Mouse (Mus musculus) adrenal gland, adult 18-20 months (tissue): ENCODE results near the gene Olfr531. TPM values are rescaled to one million over a fixed set of nuclear protein-coding genes. Genes with fewer than 3 reads are reported as not detected.

Experiments used
- DNase-seq, 2 experiments: peaks; one replicate each; pipeline ENCODE4 v3.0.0; 2021 to 2022; ENCODE audit warnings: low spot score in 2 of 2
- long read RNA-seq, 2 experiments: library from polyadenylated mRNA; stranded (forward); transcript quantifications; one replicate each; pipeline ENCODE4 v2.0.0; 2021
- total RNA-seq, 2 experiments: library from RNA; stranded (reverse); gene quantifications; 1 replicate in 1 of 2; 2 replicates in 1 of 2; pipeline ENCODE4 v1.2.3; 2021

Olfr531 gene
- total RNA-seq, result not detected
- long read RNA-seq, experiment 1, result 0 reads
- long read RNA-seq, experiment 2, result 0 reads

DNA sequence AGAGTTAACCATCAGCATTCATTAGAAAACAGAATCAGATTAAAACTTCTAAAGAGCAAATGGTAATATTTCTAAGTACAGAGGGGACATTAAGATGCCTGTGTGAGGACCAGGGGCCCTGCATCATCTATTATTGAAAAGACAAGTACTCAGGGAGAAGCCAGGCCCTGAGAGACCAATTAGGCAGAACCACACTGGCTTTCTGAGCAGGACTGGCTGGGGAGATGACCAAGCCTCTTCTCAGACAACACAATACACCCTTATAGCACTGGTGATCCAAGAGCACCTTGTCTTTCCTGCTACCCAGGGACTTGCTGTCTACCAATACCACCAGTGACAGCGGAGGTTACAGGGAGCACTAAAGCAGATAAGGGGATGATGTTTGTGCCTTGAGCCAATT is at the start of gene Olfr531:
Olfr531 (minus strand) TSS at position 101 of the 400 bp plus-strand sequence.
- no peak for DNase-seq

- no peak for DNase-seq
Measured at GRCm38 (mm10) chr7:140443141-140443540, 40.4 kb upstream of the Olfr531 start.

- no peak for DNase-seq
Measured at GRCm38 (mm10) chr7:140421539-140421938, 18.8 kb upstream of the Olfr531 start, which contains the start of gene Olfr532. Gene Olfr532 (minus strand): TSS chr7:140421639.

DNA sequence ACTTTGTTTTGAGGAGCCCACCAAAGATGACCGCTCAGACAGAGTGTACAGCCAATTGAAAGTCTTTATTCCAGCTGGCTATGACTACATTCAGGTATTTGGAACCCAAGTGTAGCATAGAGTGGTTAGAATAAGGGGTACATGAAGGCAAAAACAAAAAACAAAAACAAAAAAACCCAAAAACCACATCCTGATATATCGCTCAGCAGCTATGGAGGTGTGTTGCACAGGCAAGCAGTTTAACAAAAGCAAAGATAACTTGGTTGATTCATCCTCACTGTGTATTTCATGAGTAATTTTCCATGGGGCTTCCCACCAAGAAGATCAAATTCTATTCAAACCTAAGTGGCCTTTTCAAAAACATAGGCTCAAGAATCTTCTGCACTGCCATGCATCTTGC is 25.8 kb downstream of the Olfr531 start:
- DNase-seq, result no peak

DNA sequence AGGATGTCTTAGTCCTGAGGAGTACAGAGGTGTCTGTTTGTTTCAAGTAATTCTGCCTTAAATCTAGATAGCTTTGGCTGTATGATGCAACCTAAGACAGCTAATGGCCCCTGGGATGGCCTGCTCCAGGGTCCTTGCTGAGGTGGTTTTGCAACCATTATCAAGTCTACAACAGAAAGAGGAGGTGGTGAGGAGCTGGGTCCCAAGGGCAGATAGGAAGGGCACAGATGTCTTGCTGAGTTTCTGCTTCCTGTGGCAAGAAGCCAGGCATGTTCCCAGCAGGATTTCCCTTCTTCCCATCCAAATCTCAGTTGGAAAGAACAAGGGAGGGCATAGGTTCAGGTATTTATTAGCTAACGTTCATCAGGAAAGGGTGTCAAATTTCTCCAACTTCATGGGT is 26.5 kb downstream of the Olfr531 start, which contains the start of gene Olfr530:
Olfr530 (minus strand) TSS at position 101 of the 400 bp plus-strand sequence.
- no peak for DNase-seq

DNA sequence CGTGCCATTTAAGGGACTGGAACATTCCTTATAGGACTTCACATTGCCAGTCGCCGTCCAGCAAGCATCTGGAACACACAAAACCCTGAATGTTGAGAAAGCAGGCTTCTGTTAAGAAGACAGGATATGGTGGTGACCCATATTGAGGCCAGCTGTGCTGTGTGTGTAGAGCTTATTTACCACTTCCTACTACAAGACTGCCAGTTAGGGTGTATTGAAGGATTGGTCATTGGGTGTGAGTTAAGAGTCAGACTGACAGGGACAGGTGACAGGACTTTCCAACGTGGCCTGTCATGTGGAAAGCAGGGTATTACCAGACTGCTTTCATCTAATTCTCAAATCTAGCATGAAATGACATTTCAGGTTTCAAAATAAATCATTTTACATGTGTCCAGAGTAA is 28.4 kb downstream of the Olfr531 start:
- DNase-seq, result no peak

- no peak for DNase-seq
Measured at GRCm38 (mm10) chr7:140361571-140361970, 41.1 kb downstream of the Olfr531 start, which contains the start of gene Olfr60. Gene Olfr60 (minus strand): TSS chr7:140361671.

Other genes starting within 250 kb of the Olfr531 start
- under 1 TPM; 0.58 to 0.80 TPM for gene Sprn, start 248.0 kb downstream of the Olfr531 start, total RNA-seq
- gene Olfr522, start 238.2 kb downstream of the Olfr531 start, total RNA-seq, result not detected
- gene Olfr523, start 229.7 kb downstream of the Olfr531 start, total RNA-seq, result not detected
- not detected for gene Olfr524, start 197.0 kb downstream of the Olfr531 start, total RNA-seq
- not detected for gene Cd163l1, start 184.7 kb downstream of the Olfr531 start, total RNA-seq
- gene 5830411N06Rik, start 155.6 kb downstream of the Olfr531 start, total RNA-seq, result not detected
- gene Olfr525, start 82.1 kb downstream of the Olfr531 start, total RNA-seq, result not detected
- gene Olfr527, start 68.9 kb downstream of the Olfr531 start, total RNA-seq, result not detected
- not detected for gene Olfr60, start 41.2 kb downstream of the Olfr531 start, total RNA-seq
- not detected for gene Olfr530, start 26.6 kb downstream of the Olfr531 start, total RNA-seq
- gene Olfr532, start 18.7 kb upstream of the Olfr531 start, total RNA-seq, result not detected
- not detected for gene Olfr533, start 60.5 kb upstream of the Olfr531 start, total RNA-seq
- gene Olfr535, start 81.3 kb upstream of the Olfr531 start, total RNA-seq, result not detected
- gene Olfr536, start 104.5 kb upstream of the Olfr531 start, total RNA-seq, result not detected
- gene Olfr538, start 165.0 kb upstream of the Olfr531 start, total RNA-seq, result not detected
- gene Olfr46, start 198.4 kb upstream of the Olfr531 start, total RNA-seq, result not detected
- not detected for gene Olfr61, start 226.1 kb upstream of the Olfr531 start, total RNA-seq
- not detected for gene Olfr53, start 243.5 kb upstream of the Olfr531 start, total RNA-seq